Mouse (Mus musculus): ENCODE data around the gene A630023A22Rik. TPM values are rescaled to one million over a fixed set of nuclear protein-coding genes. Genes with fewer than 3 reads are reported as not detected.

A630023A22Rik gene
- polyA plus RNA-seq, 1 experiment: not detected

DNA sequence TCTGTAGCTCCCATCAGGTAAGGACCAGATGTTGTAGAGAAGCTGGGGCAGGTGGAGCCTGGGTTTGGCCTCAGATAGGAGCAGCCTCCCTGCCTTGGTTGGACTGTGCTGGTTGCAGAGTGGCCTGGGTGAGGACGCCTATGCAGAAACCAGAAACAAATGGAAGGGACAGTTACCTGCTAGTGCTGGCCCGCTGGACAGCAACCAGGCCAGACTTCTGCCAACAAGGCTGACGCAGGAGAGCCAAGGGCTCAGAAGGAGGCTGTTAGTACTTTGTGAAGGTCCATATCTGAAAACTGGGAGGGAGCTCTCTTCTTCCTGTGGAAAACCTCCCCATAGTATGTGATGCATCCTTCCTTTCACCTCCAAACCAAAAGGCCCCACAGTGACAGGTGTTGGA lies 59.2 kb downstream of the A630023A22Rik start:
- peak in 1 of 2 experiments; percentile 12 for DNase-seq
- no peak overlapping the region for H3K27ac ChIP-seq (ENCODE audit: insufficient read depth, low read length)
- no peaks in the 10 kb centered on the region for H3K27me3 ChIP-seq (ENCODE audit: control insufficient read depth, insufficient read depth, low read length)
- H3K4me3 ChIP-seq (replicated peaks; ENCODE audit: insufficient read depth, low read depth, low read length): no peak overlapping the region
- H3K4me1 ChIP-seq (ENCODE audit: control insufficient read depth, insufficient read depth, low read length): no peaks in the 10 kb centered on the region
- TF ChIP-seq CTCF (IDR thresholded peaks at IDR 0.05; ENCODE audit: borderline replicate concordance, insufficient read depth, low read depth, low read length): no peak
- TF ChIP-seq POLR2A (IDR thresholded peaks at IDR 0.05; ENCODE audit: borderline replicate concordance, insufficient read depth, low read length): no peak
- 31% methylated on average over 3 of the region's 3 CpGs for WGBS

DNA sequence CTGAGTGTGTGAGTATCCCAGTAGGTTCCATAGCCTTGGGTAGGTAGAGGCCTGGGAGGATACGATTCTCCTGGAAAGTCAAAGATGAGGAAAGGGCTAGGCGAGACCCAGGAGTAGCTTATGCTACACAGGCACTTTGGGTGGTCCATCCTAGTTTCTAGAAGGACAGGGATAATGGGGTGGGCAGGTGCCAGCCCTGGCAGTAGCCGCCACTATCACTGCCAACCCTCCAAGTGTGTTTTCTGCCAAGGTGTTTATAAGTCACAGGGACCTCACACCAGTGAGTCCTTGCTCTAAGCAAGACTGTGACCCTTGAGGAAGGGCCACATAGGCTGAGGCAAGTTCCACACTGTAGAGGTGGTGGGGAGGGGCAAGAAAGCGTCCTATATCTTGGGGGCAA lies 61.3 kb downstream of the A630023A22Rik start:
- H3K4me3 ChIP-seq (replicated peaks; ENCODE audit: insufficient read depth, low read depth, low read length): no peak overlapping the region
- no peak for DNase-seq
- no peak for TF ChIP-seq POLR2A (IDR thresholded peaks at IDR 0.05; ENCODE audit: borderline replicate concordance, insufficient read depth, low read length)
- TF ChIP-seq CTCF (IDR thresholded peaks at IDR 0.05; ENCODE audit: borderline replicate concordance, insufficient read depth, low read depth, low read length): no peak
- no peaks in the 10 kb centered on the region for H3K27me3 ChIP-seq (ENCODE audit: control insufficient read depth, insufficient read depth, low read length)
- H3K27ac ChIP-seq (ENCODE audit: insufficient read depth, low read length): no peak overlapping the region
- 72% methylated on average over 4 of the region's 4 CpGs for WGBS
- no peaks in the 10 kb centered on the region for H3K4me1 ChIP-seq (ENCODE audit: control insufficient read depth, insufficient read depth, low read length)

GRCm38 (mm10) chr14:34033841-34034610 lies 68.5 kb downstream of the A630023A22Rik start:
- no peak for TF ChIP-seq POLR2A (IDR thresholded peaks at IDR 0.05; ENCODE audit: borderline replicate concordance, insufficient read depth, low read length)
- TF ChIP-seq CTCF (IDR thresholded peaks at IDR 0.05; ENCODE audit: borderline replicate concordance, insufficient read depth, low read depth, low read length): no peak
- Histone ChIP-seq H3K4me1 (ENCODE audit: control insufficient read depth, insufficient read depth, low read length) (no peaks in the 10 kb centered on the region), H3K4me3 (replicated peaks; ENCODE audit: insufficient read depth, low read depth, low read length) (no peak overlapping the region), H3K27ac (ENCODE audit: insufficient read depth, low read length) (no peak overlapping the region), H3K27me3 (ENCODE audit: control insufficient read depth, insufficient read depth, low read length) (no peaks in the 10 kb centered on the region)
- DNase-seq: no peak
- 88% methylated on average over 8 of the region's 8 CpGs for WGBS

GRCm38 (mm10) chr14:34026710-34027109 lies 75.8 kb downstream of the A630023A22Rik start:
- no peak for DNase-seq
- Histone ChIP-seq H3K4me1 (ENCODE audit: control insufficient read depth, insufficient read depth, low read length) (no peaks in the 10 kb centered on the region), H3K4me3 (replicated peaks; ENCODE audit: insufficient read depth, low read depth, low read length) (no peak overlapping the region), H3K27me3 (ENCODE audit: control insufficient read depth, insufficient read depth, low read length) (no peaks in the 10 kb centered on the region), H3K27ac (ENCODE audit: insufficient read depth, low read length) (no peak overlapping the region)
- WGBS: 84% methylated on average over 2 of the region's 2 CpGs
- TF ChIP-seq POLR2A (IDR thresholded peaks at IDR 0.05; ENCODE audit: borderline replicate concordance, insufficient read depth, low read length) (no peak), CTCF (IDR thresholded peaks at IDR 0.05; ENCODE audit: borderline replicate concordance, insufficient read depth, low read depth, low read length) (no peak)

DNA sequence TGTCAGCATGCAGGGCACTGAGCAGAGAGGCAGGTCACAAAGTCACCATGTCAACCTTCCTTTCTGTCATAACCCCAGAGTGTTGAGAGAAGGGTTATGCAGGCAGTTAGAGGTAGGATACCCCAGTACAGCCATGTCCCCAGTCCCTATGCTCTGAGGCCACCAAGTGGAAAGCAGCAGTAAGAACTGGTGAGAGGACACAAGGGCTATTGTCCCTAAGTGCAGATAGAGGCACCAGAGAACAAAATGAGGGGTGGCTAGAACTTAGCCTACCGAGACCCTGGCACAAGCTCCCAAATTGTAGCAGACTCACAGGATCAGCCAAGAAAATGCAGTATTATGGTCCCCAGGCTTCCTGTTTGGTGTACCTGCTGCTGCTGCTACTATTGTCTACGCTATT lies 85.6 kb downstream of the A630023A22Rik start:
- 83% methylated on average over 2 of the region's 2 CpGs for WGBS
- H3K27ac ChIP-seq (ENCODE audit: insufficient read depth, low read length): no peak overlapping the region
- no peaks in the 10 kb centered on the region for H3K27me3 ChIP-seq (ENCODE audit: control insufficient read depth, insufficient read depth, low read length)
- no peak for DNase-seq
- H3K4me3 ChIP-seq (replicated peaks; ENCODE audit: insufficient read depth, low read depth, low read length): no peak overlapping the region
- H3K4me1 ChIP-seq (ENCODE audit: control insufficient read depth, insufficient read depth, low read length): no peaks in the 10 kb centered on the region
- TF ChIP-seq POLR2A (IDR thresholded peaks at IDR 0.05; ENCODE audit: borderline replicate concordance, insufficient read depth, low read length): no peak
- TF ChIP-seq CTCF (IDR thresholded peaks at IDR 0.05; ENCODE audit: borderline replicate concordance, insufficient read depth, low read depth, low read length): no peak

- 96% methylated on average over 4 of the region's 4 CpGs for WGBS
- no peak within 1 kb of the TSS for H3K4me3 ChIP-seq (replicated peaks; ENCODE audit: insufficient read depth, low read depth, low read length)
- no peak for TF ChIP-seq CTCF (IDR thresholded peaks at IDR 0.05; ENCODE audit: borderline replicate concordance, insufficient read depth, low read depth, low read length)
- no peak for TF ChIP-seq POLR2A (IDR thresholded peaks at IDR 0.05; ENCODE audit: borderline replicate concordance, insufficient read depth, low read length)
- H3K4me1 ChIP-seq (ENCODE audit: control insufficient read depth, insufficient read depth, low read length): no peaks in the 10 kb centered on the region
- no peak within 1 kb of the TSS for H3K27ac ChIP-seq (ENCODE audit: insufficient read depth, low read length)
- no peak for DNase-seq
- no peaks in the 10 kb centered on the region for H3K27me3 ChIP-seq (ENCODE audit: control insufficient read depth, insufficient read depth, low read length)
Measured at GRCm38 (mm10) chr14:34016381-34016780, 86.2 kb downstream of the A630023A22Rik start, which contains the start of gene Gm5460. Gm5460 (plus strand) TSS chr14:34016758.

- H3K4me1 ChIP-seq (ENCODE audit: control insufficient read depth, insufficient read depth, low read length): no peaks in the 10 kb centered on the region
- TF ChIP-seq CTCF (IDR thresholded peaks at IDR 0.05; ENCODE audit: borderline replicate concordance, insufficient read depth, low read depth, low read length) (no peak), POLR2A (IDR thresholded peaks at IDR 0.05; ENCODE audit: borderline replicate concordance, insufficient read depth, low read length) (no peak)
- no peak for DNase-seq
- WGBS: 86% methylated on average over 3 of the region's 3 CpGs
- no peak within 1 kb of the TSS for H3K27ac ChIP-seq (ENCODE audit: insufficient read depth, low read length)
- H3K4me3 ChIP-seq (replicated peaks; ENCODE audit: insufficient read depth, low read depth, low read length): no peak within 1 kb of the TSS
- H3K27me3 ChIP-seq (ENCODE audit: control insufficient read depth, insufficient read depth, low read length): no peaks in the 10 kb centered on the region
Measured at GRCm38 (mm10) chr14:34015063-34015462, 87.5 kb downstream of the A630023A22Rik start, which contains the start of gene Gm30083. Gm30083 (minus strand) TSS chr14:34015182.

DNA sequence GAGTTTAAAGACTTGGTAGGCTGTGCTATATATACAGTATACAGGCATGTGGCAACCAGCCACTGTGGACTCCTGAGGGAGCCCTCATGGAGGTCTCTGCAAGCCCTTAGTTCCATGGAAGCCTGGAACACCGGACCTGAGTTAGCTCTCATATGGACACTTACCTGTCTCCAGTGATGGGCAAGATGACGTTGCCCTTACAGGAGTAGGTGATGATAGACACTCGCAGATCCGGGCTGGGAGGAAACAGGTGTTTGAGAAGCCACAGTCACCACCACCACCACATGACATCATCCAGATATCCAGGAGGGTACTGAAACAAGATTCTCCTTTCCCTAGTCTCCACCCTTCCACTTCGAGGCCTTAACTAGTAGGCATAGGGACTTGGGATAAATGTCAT lies 100.2 kb downstream of the A630023A22Rik start:
- TF ChIP-seq CTCF (IDR thresholded peaks at IDR 0.05; ENCODE audit: borderline replicate concordance, insufficient read depth, low read depth, low read length): no peak
- no peak for TF ChIP-seq POLR2A (IDR thresholded peaks at IDR 0.05; ENCODE audit: borderline replicate concordance, insufficient read depth, low read length)
- Histone ChIP-seq H3K27me3 (ENCODE audit: control insufficient read depth, insufficient read depth, low read length) (no peaks in the 10 kb centered on the region), H3K4me3 (replicated peaks; ENCODE audit: insufficient read depth, low read depth, low read length) (no peak overlapping the region), H3K4me1 (ENCODE audit: control insufficient read depth, insufficient read depth, low read length) (no peaks in the 10 kb centered on the region), H3K27ac (ENCODE audit: insufficient read depth, low read length) (no peak overlapping the region)
- no peak for DNase-seq
- WGBS: 90% methylated on average over 5 of the region's 5 CpGs
